Mouse (Mus musculus): ENCODE data around the gene Gm48551. TPM values are rescaled to one million over a fixed set of nuclear protein-coding genes. Genes with fewer than 3 reads are reported as not detected.
A peak's percentile ranks its signal among the peaks of the same experiment; 100 is the strongest.

Gm48551 gene
- total RNA-seq, 2 experiments from 2014 or later: 0.51 to 0.84 TPM

- DNase-seq: peak; percentile 52 to 72
These were observed 41.1 kb downstream of the Gm48551 start for GRCm38 (mm10) chr10:81425236-81425850.

GRCm38 (mm10) chr10:81426081-81426671 lies 41.9 kb downstream of the Gm48551 start:
- DNase-seq: peak; percentile 42 to 56
- intact Hi-C loops (cut with DNase I): no loop called here

More at GRCm38 (mm10) chr10:81425236-81425850, 41.1 kb downstream of the Gm48551 start:
- intact Hi-C loops (cut with DNase I): loop anchor here (2.0 kb wide), 1 partner anchor 15 kb away; no protein-coding TSS in a partner anchor

GRCm38 (mm10) chr10:81426897-81427296 lies 42.6 kb downstream of the Gm48551 start:
- DNase-seq: peak; percentile 79 to 83
- intact Hi-C loops (cut with DNase I): no loop called here

DNA sequence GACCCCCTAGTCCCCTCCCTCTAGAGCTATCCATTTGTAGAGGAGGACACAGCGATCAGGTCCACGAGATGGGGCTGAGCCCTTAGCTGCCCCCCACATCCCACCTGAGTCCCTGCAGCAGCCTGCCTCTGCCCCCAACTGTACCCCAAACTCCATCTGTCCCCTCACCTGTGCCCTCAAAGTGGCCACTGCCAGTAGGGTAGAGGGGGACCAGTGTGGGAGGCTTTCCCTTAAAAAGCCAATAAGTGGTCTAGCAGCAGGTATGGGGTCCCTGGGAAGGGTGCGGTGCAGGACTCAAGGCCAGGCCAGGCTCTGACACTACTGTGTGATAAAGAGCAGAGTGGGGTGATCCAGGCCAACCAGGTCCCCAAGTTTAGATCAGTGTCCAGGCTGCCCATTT lies 43.1 kb downstream of the Gm48551 start:
- intact Hi-C loops (cut with DNase I): no loop called here
- DNase-seq: no peak

- intact Hi-C loops (cut with DNase I): no loop called here
These were observed 43.7 kb downstream of the Gm48551 start for GRCm38 (mm10) chr10:81427804-81428506.

GRCm38 (mm10) chr10:81428507-81428870 lies 44.2 kb downstream of the Gm48551 start:
- DNase-seq: no peak
- intact Hi-C loops (cut with DNase I): no loop called here

More at GRCm38 (mm10) chr10:81427804-81428506, 43.7 kb downstream of the Gm48551 start:
- DNase-seq: peak in 1 of 2 experiments; percentile 4

- intact Hi-C loops (cut with DNase I): no loop called here
- DNase-seq: peak in 1 of 2 experiments; percentile 14
These were observed 44.8 kb downstream of the Gm48551 start for GRCm38 (mm10) chr10:81429092-81429491.

GRCm38 (mm10) chr10:81429605-81430061 lies 45.4 kb downstream of the Gm48551 start:
- intact Hi-C loops (cut with DNase I): no loop called here
- DNase-seq: peak; percentile 87 to 88

- intact Hi-C loops (cut with DNase I): no loop called here
- peak; percentile 90 to 91 for DNase-seq
These were observed 46.0 kb downstream of the Gm48551 start for GRCm38 (mm10) chr10:81430141-81430830.

DNA sequence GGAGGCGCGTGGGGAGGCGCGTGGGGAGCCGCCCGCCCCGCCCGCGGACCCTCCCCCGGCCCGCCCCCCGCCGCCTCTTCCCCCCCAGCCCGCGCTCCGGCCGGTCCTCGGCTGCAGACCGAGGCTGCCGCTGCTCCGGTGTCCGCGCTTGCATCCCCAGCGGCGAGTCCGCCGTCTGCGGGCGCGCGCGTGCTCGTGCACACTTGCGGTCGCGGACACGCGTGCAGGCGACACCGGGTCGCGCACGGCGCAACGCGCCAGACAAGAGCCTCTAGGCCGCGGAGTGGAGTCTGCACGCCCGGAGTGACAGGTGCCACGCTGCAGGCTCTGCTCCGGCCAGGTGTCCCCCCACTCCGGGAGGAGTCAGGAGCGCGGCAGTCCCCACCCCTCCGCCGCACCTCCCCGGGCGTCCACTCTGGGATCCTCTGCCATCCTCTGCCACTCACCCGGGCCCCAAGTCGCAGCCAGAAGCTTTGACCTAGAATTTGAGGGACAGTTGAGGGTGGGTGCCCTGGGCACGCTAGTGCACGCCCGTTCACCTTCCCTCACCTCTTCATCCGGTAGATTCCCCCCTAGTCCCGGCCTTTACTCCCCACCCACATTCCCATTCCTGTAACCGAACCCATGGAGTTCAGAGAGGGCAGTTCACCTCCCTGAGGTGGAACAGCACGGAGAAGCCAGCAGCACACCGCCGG lies 46.7 kb downstream of the Gm48551 start:
- DNase-seq: peak; percentile 71 to 75
- intact Hi-C loops (cut with DNase I): no loop called here

DNA sequence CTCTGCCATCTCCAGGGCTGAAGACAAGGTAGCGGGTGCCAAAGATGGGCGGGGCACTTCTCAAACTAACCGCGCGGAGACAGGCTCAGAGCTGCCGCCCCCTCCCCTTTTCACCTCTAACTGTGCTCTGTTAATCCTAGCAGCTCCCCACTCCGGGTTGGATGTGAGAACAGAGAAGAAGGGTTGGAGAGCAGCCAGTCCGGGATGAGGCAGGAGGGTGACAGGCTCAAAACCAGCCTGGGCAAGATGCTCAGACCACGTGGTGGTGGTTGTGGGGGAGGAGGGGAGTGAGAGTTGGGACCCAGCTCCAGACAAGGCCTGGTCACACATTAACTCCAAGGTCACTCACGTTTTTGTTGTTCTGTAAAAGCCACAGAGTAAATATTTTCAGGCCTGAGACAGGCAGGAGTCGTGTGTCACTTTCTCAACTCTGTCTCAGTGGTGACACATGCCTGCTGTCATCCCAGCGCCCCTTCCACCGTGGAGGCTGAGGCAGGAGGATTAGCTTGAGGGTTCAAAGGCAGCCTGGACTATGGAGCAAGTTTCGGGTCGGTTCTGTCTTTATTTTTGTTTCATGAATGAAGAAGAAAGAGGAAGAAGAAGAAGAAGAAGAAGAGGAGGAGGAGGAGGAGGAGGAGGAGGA lies 47.4 kb downstream of the Gm48551 start:
- peak; percentile 24 to 35 for DNase-seq

DNA sequence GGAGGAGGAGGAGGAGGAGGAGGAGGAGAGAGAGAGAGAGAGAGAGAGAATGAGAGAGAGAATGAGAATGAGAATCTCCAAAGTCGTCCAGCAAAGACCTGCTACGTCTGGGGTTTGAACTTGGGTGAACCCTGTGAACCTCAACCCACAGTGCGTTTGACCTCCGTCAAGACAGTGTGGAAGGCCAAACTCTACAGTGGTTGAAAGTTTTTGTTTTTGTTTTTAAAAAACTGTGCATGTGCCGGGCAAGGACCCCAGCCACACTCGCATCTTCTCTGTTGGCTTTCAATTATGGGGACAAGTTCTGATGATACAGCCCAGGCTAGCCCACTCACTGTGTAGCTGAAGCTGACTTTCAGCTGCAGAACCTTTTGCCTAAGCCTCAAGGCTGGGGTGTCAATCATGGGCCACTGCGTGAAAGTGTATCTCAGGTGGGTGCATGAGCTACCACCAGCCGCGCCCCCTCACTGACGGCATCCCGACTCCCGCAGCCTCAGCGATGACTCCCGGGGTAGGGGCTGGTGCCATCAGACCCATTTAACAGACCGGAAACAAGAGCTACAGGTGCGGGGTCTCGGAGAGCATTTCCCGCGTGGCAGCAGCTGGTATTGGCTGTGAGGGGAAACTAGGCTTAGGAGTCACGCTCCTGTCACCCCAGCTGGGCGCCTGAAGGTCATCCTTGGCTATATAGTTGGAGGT lies 48.1 kb downstream of the Gm48551 start:
- DNase-seq: no peak
- intact Hi-C loops (cut with DNase I): no loop called here

More for the DNA sequence above, 47.4 kb downstream of the Gm48551 start:
- intact Hi-C loops (cut with DNase I): no loop called here

DNA sequence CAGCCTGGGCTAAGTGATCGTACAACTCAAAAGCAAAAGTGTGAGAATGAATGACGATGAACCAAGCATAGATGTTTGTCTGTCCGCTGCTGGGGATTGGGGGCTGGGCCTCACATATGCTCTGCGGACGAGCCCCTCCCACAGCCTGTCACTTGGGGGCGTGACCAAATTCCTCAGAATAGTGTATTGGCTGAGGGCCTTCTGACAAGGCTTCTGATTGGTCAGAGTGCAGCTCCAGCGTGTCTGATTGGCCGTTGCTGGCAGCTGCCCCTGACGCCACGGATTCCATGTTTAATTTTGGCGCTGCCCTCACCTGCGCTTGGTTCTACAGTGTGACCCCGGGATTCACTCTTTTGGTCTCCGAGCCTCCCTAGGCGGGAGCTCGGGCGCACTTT lies 48.6 kb downstream of the Gm48551 start:
- intact Hi-C loops (cut with DNase I): no loop called here

DNA sequence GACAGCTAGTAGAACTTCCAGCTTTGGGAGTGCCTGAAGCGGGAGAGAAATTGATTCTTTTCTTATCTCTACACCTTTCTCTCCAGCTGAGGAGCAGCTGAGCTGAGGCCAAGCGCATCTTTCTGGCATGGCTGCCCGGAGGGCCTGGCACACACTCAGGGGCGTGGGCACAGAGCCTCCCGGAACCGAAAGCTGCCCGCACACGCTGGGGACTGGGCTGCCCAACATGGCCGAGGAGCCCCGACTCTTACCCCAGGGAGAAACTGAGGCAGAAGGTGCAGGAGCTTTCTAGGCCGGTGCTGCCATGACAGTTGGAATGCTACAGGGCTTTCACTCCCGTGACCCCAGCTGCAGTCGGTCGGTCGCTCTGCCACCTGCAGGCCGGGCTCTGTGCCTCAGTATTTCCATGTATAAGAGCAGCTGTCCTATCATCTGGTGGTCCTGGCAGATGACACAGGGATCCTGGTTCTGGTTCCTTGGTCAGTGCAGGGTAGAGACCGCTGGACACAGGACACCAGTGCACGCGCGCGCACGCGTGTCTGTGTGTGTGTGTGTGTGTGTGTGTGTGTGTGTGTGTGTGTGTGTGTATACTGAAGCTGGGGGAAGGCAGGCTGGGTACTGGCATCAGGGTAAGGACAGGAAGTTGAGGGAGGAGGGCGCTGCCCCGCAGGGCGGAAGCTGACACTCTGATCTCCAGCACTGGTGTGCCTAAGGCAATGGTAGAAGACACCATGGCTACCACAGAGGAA lies 49.4 kb downstream of the Gm48551 start:
- intact Hi-C loops (cut with DNase I): no loop called here
- peak; percentile 33 to 39 for DNase-seq

More for the DNA sequence above, 48.6 kb downstream of the Gm48551 start:
- peak; percentile 90 to 95 for DNase-seq

- DNase-seq: peak in 1 of 2 experiments; percentile 9
- intact Hi-C loops (cut with DNase I): no loop called here
These were observed 50.3 kb downstream of the Gm48551 start for GRCm38 (mm10) chr10:81434361-81435263.

DNA sequence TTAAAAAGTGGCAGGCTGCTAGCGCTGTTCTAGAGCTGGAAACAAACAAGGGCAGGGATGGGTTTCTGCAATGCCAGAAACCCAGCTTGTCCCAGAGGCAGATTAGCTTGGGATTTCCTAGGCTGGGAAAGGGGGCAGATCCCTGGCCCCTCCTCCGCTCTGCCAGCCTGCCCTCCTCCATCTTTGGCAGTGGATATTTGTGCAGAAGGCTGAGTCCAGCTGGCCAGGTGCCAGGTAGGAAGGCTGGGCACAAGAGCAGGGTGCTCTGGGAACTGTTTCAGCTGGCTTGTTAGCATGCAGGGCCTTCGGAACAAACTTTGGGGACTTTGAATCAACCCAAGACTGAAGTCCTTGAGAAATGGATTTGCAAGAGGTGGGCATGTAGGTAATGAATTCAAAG lies 51.2 kb downstream of the Gm48551 start:
- intact Hi-C loops (cut with DNase I): no loop called here
- peak; percentile 75 to 87 for DNase-seq

DNA sequence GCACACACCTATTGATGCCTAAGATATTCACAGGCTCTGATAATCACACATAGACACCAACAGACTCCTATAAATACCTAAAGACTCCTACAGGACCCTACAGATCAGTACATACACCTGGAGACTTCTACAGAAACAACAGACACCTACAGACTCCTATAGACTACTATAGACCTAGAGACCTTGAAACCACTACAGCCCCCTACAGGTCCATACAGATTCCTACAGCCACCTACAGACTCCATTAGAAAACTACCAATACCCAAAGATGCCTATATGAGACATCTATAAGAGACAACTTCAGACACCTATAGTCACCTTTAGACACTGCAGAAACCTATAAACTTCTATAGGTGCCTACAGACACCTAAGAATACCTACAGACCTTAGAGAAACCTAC lies 56.8 kb downstream of the Gm48551 start:
- intact Hi-C loops (cut with DNase I): loop anchor here (2.0 kb wide), 1 partner anchor 46 kb away; no protein-coding TSS in a partner anchor
- no peak for DNase-seq
